Mouse (Mus musculus) erythroblast, embryonic 14.5 days (primary cell): ENCODE measurements around the gene Nsmce4a. TPM values are rescaled to one million over a fixed set of nuclear protein-coding genes. Genes with fewer than 3 reads are reported as not detected.

ENCODE experiments used
- H3K27me3 ChIP-seq: 2 replicates; pipeline ENCODE4 v1.6.1; 2012; ENCODE audit warnings: inconsistent platforms; ENCODE audit not compliant: control insufficient read depth
- H3K36me3 ChIP-seq: 2 replicates; pipeline ENCODE4 v1.6.1; 2012; ENCODE audit warnings: mild to moderate bottlenecking, inconsistent platforms; ENCODE audit not compliant: control insufficient read depth
- H3K4me1 ChIP-seq: 2 replicates; pipeline ENCODE4 v1.6.1; 2012; ENCODE audit warnings: inconsistent platforms; ENCODE audit not compliant: control insufficient read depth
- H3K4me3 ChIP-seq: replicated peaks from 2 replicates; pipeline ENCODE3; 2012; ENCODE audit warnings: moderate library complexity, mild to moderate bottlenecking, inconsistent platforms
- H3K9me3 ChIP-seq: 2 replicates; pipeline ENCODE4 v1.6.1; 2012; ENCODE audit warnings: low read length, inconsistent platforms, mixed read lengths; ENCODE audit not compliant: control insufficient read depth
- GATA1 ChIP-seq: IDR thresholded peaks from 2 replicates; pipeline ENCODE4 v1.6.1; 2012; ENCODE audit warnings: low read length, inconsistent platforms, mixed read lengths
- TAL1 ChIP-seq: IDR thresholded peaks from 3 replicates; pipeline ENCODE4 v1.6.1; 2012; ENCODE audit warnings: low read length, inconsistent platforms, mixed read lengths
- polyA plus RNA-seq: library from polyadenylated mRNA; stranded (reverse); fragments of >175 nt; gene quantifications from 2 replicates; pipeline ENCODE4 v1.2.3, GENCODE M21; 2012

Gene Nsmce4a
- polyA plus RNA-seq, 1 experiment = 20.5 TPM

- peaks cover 57% of the 10 kb centered on the region for H3K36me3 ChIP-seq
- no peak overlapping the region for H3K4me3 ChIP-seq
- no peak for TF ChIP-seq TAL1
- TF ChIP-seq GATA1 = no peak
- H3K4me1 ChIP-seq = no peaks in the 10 kb centered on the region
- no peaks in the 10 kb centered on the region for H3K27me3 ChIP-seq
- H3K9me3 ChIP-seq = no peaks in the 10 kb centered on the region
Observed at GRCm38 (mm10) chr7:130501499-130501898, 71.4 kb downstream of the Nsmce4a start.

- Histone ChIP-seq H3K4me1 (no peaks in the 10 kb centered on the region), H3K9me3 (no peaks in the 10 kb centered on the region), H3K27me3 (no peaks in the 10 kb centered on the region), H3K4me3 (no peak overlapping the region), H3K36me3 (peaks cover 22% of the 10 kb centered on the region)
- TF ChIP-seq GATA1 (no peak), TAL1 (no peak)
Observed at GRCm38 (mm10) chr7:130493346-130493745, 79.6 kb downstream of the Nsmce4a start.

- Histone ChIP-seq H3K36me3 (peaks cover 17% of the 10 kb centered on the region), H3K4me1 (no peaks in the 10 kb centered on the region), H3K27me3 (no peaks in the 10 kb centered on the region), H3K9me3 (no peaks in the 10 kb centered on the region), H3K4me3 (no peak overlapping the region)
- TF ChIP-seq GATA1 (no peak), TAL1 (no peak)
Observed at GRCm38 (mm10) chr7:130492026-130492425, 80.9 kb downstream of the Nsmce4a start.

Other genes with a start within 250 kb of the Nsmce4a start
- gene Ate1, start 52.7 kb downstream of the Nsmce4a start, polyA plus RNA-seq = 0.18 and 0.34 TPM in 2 replicates
- 0.03 and 0.08 TPM in 2 replicates for gene Tacc2, start 4.3 kb upstream of the Nsmce4a start, polyA plus RNA-seq
- gene Btbd16, start 201.0 kb upstream of the Nsmce4a start, polyA plus RNA-seq = not detected in 2 replicates